Mouse (Mus musculus) mouse embryonic stem cell (cell line): ENCODE measurements around the gene Inka1.

ENCODE experiments used
- in situ Hi-C, 2 experiments: fragments of 300-500 bp; cut with MboI; formaldehyde crosslinking; loops; 1 replicate in 1 of 2; 3 replicates in 1 of 2; pipeline ENCODE4 v1.14.3; 2019 to 2020; ENCODE audit warnings: low sequenced_read_pairs in 2 of 2, low pct_unique_long_range_greater_than_20kb in 1 of 2, mixed read lengths in 1 of 2; ENCODE audit not compliant: unreplicated experiment in 1 of 2

Gene Inka1

GRCm38 (mm10) chr9:107962916-107963315, 22.8 kb downstream of the Inka1 start:
- in situ Hi-C loops, result no loop called here

GRCm38 (mm10) chr9:107961881-107962280, 23.8 kb downstream of the Inka1 start:
- in situ Hi-C loops, result no loop called here

- in situ Hi-C loops, result no loop called here
Measured at GRCm38 (mm10) chr9:107961351-107961762, 24.3 kb downstream of the Inka1 start.

- in situ Hi-C loops, result no loop called here
Measured at GRCm38 (mm10) chr9:107960928-107961327, 24.8 kb downstream of the Inka1 start.

GRCm38 (mm10) chr9:107959896-107960295, 25.8 kb downstream of the Inka1 start:
- in situ Hi-C loops, result no loop called here

- in situ Hi-C loops, result no loop called here
Measured at GRCm38 (mm10) chr9:107957141-107957540, 28.5 kb downstream of the Inka1 start.

- in situ Hi-C loops, result no loop called here
Measured at GRCm38 (mm10) chr9:107955613-107956289, 29.9 kb downstream of the Inka1 start.

GRCm38 (mm10) chr9:107950460-107951355, 35.0 kb downstream of the Inka1 start:
- in situ Hi-C loops, result no loop called here

- in situ Hi-C loops, result no loop called here
Measured at GRCm38 (mm10) chr9:107949922-107950235, 35.8 kb downstream of the Inka1 start, which contains the start of gene Traip. Gene Traip (plus strand): TSS chr9:107950136.

GRCm38 (mm10) chr9:107949184-107949921, 36.3 kb downstream of the Inka1 start:
- in situ Hi-C loops, result no loop called here

GRCm38 (mm10) chr9:107947241-107948194, 38.2 kb downstream of the Inka1 start:
- in situ Hi-C loops, result no loop called here

- in situ Hi-C loops, result no loop called here
Measured at GRCm38 (mm10) chr9:107936831-107937230, 48.8 kb downstream of the Inka1 start.

GRCm38 (mm10) chr9:107936215-107936822, 49.4 kb downstream of the Inka1 start:
- in situ Hi-C loops, result no loop called here

GRCm38 (mm10) chr9:107935790-107936214, 49.9 kb downstream of the Inka1 start:
- in situ Hi-C loops, result no loop called here

GRCm38 (mm10) chr9:107935374-107935773, 50.3 kb downstream of the Inka1 start, which contains the start of gene Camkv:
Gene Camkv (plus strand): TSS chr9:107935674.
- in situ Hi-C loops, result no loop called here
